Mouse (Mus musculus) heart, postnatal 0 days (tissue): ENCODE measurements around the gene Rhob.

Experiments used
- CTCF ChIP-seq: IDR thresholded peaks from 2 replicates; pipeline ENCODE4 v1.5.1; 2016; ENCODE audit warnings: antibody characterized with exemption, control low read depth, low read depth
- EP300 ChIP-seq: IDR thresholded peaks from 2 replicates; pipeline ENCODE4 v1.6.1; 2016; ENCODE audit warnings: antibody characterized with exemption, low read depth

DNA sequence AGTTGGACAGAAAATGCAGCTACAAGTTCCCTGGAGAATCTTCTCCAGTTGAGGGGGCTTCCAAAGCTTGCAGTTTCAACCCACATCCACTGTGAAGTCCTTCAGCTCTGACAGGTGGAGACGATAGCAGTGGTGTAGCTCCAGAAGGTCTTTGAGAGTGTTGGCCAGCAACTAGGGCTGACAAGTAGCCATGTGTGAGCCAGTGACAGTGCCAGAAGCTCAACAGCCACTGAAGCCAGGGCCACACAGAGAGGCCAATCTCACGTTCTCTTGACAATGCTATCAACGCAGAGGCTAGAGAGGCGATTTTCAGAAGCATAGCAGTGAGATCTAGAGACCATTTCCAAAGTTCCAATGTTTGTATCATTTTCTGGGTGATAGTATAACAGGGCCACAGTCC lies 42.6 kb upstream of the Rhob start:
- TF ChIP-seq CTCF (no peak), EP300 (no peak)
